ENCODE assay signal across 9 mouse cellular contexts in the genomic region with DNA sequence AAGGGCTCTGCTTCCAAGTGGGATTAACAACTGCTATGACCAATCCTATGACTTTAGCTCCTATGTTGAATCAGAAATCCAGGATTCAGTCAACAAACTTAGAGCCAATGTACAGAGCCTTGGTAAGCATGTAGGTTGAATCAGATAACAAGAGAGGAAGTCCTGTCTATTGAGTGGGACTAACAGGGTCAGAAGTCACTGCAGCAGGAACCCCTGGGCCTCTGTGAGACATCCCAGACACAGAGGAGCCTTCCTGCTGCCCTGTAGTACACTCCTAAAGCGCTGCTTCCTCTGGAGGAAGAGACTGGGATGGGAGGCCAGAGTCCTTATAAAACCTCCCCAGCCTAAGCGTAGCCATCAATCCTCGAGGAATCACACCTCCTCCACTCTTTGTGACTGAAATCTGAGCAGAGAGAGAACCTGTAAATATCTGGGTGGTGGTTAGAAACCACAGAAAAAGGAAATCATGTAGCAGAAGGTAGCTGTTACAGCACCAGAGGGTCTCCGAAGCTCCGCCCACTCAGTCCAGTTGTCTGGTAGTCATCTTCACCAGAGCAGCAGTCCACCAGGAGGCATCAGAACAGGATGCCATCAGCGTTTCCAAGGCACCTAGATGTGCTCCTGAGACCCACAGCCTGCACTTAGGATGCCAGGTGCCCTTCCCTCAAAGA. TPM values are rescaled to one million over a fixed set of nuclear protein-coding genes. Genes with fewer than 3 reads are reported as not detected.
DNase-seq lines count a peak whose midpoint lies in the region; ATAC-seq and TF ChIP-seq lines count a peak whose summit lies in the region.
"Had no signal": no experiment of that assay in that cellular context is flagged by ENCODE, and none has a peak within 500 bp of the region (broad histone marks: within the 10 kb centered on the region; RNA-seq: fewer than 3 reads in every experiment).

No protein-coding gene starts in this region.

- no peaks in the 10 kb centered on the region for H3K36me3 ChIP-seq in heart, embryonic 12.5 days
- no peaks in the 10 kb centered on the region for H3K36me3 ChIP-seq in limb, embryonic 14.5 days (ENCODE audit: control insufficient read depth, insufficient read depth, low read length)
- H3K36me3 ChIP-seq: neural tube, embryonic 12.5 days had no signal

- ATAC-seq in heart, embryonic 12.5 days (ENCODE audit: insufficient number of reproducible peaks, low FRiP score): peak; percentile 56; the same call in 1 of the 2 replicates
- no peak for ATAC-seq in limb, embryonic 14.5 days (ENCODE audit: low FRiP score, low read depth)

- H3K27ac ChIP-seq in heart, embryonic 12.5 days (ENCODE audit: poor library complexity, severe bottlenecking): peak overlapping the region; percentile 64
- peak overlapping the region; percentile 55; the same call in 1 of the 2 replicates for H3K27ac ChIP-seq in limb, embryonic 14.5 days (replicated peaks; ENCODE audit: low read depth, low read length)
- H3K27ac ChIP-seq: neural tube, embryonic 12.5 days had no signal

- H3K4me3 ChIP-seq in heart, embryonic 12.5 days: no peak overlapping the region
- no peak overlapping the region for H3K4me3 ChIP-seq in limb, embryonic 14.5 days (replicated peaks; ENCODE audit: low read length)
- H3K4me3 ChIP-seq: neural tube, embryonic 12.5 days had no signal

- no peak for TF ChIP-seq POLR2A in limb, embryonic 14.5 days (IDR thresholded peaks at IDR 0.05; ENCODE audit: borderline replicate concordance, extremely low read depth, insufficient read depth, insufficient read length)

- no peaks in the 10 kb centered on the region for H3K27me3 ChIP-seq in heart, embryonic 12.5 days (replicated peaks)
- no peaks in the 10 kb centered on the region for H3K27me3 ChIP-seq in limb, embryonic 14.5 days (ENCODE audit: control insufficient read depth, insufficient read depth, low read length)
- H3K27me3 ChIP-seq: neural tube, embryonic 12.5 days had no signal

- H3K9me3 ChIP-seq in heart, embryonic 12.5 days (replicated peaks): no peaks in the 10 kb centered on the region
- no peaks in the 10 kb centered on the region for H3K9me3 ChIP-seq in limb, embryonic 14.5 days (ENCODE audit: control insufficient read depth, low read length)
- H3K9me3 ChIP-seq: neural tube, embryonic 12.5 days had no signal

- H3K9ac ChIP-seq in heart, embryonic 12.5 days: no peak overlapping the region
- no peak overlapping the region; the same call in 1 of the 2 replicates for H3K9ac ChIP-seq in limb, embryonic 14.5 days (ENCODE audit: low read depth, low read length, severe bottlenecking)
- H3K9ac ChIP-seq: neural tube, embryonic 12.5 days had no signal

- no peak overlapping the region for H3K4me2 ChIP-seq in heart, embryonic 12.5 days
- H3K4me2 ChIP-seq in limb, embryonic 14.5 days (replicated peaks; ENCODE audit: low read depth, low read length, severe bottlenecking): no peak overlapping the region
- H3K4me2 ChIP-seq: neural tube, embryonic 12.5 days had no signal

- WGBS in heart, embryonic 12.5 days: 42% methylated on average over 6 of the region's 6 CpGs
- 46% methylated on average over 6 of the region's 6 CpGs for WGBS in limb, embryonic 14.5 days

- DNase-seq in thymus, postnatal 0 days (ENCODE audit: low spot score): peak; percentile 27
- no peak for DNase-seq in thymus, adult 18-20 months
- DNase-seq in limb, embryonic 14.5 days (ENCODE audit: low spot score): no peak
- peak; percentile 59 for DNase-seq in thymus, postnatal 4 days
- DNase-seq in layer of hippocampus, postnatal 14 days (ENCODE audit: low spot score in 2 of 2): no peak
- DNase-seq in urinary bladder, adult 18-20 months (ENCODE audit: low spot score in 2 of 2): no peak
- DNase-seq in urinary bladder, postnatal 36 days (ENCODE audit: low spot score in 2 of 2): no peak

- H3K4me1 ChIP-seq in heart, embryonic 12.5 days (replicated peaks): peaks cover 66% of the 10 kb centered on the region
- peaks cover 49% of the 10 kb centered on the region for H3K4me1 ChIP-seq in limb, embryonic 14.5 days (ENCODE audit: control insufficient read depth, insufficient read depth, low read length)

RNA-seq across cellular contexts. Expression of gene Cyth1, which starts 11.7 kb away (rescaled TPM):
- 44.7 and 46.1 TPM in 2 replicates for polyA plus RNA-seq in thymus, postnatal 0 days (2015; fragmentation: Nextera tagmentation; extraction: Ambion mirVana)
- 20.6 and 21.1 TPM in 2 replicates for polyA plus RNA-seq in heart, embryonic 12.5 days (2016; fragmentation: Nextera tagmentation; extraction: Ambion mirVana)
- polyA plus RNA-seq in limb, embryonic 14.5 days (2012; rRNA removed): 22.3 and 22.4 TPM in 2 replicates
- polyA plus RNA-seq in limb, embryonic 14.5 days (2014; fragmentation: Nextera tagmentation; extraction: Ambion mirVana): 13.1 and 13.5 TPM in 2 replicates
- total RNA-seq in layer of hippocampus, postnatal 14 days (2021): 10 to 100 TPM; 72.0 to 75.0 TPM

RNA-seq across cellular contexts. Expression of gene Usp36, which starts 53.4 kb away (rescaled TPM):
- 13.0 and 15.2 TPM in 2 replicates for polyA plus RNA-seq in thymus, postnatal 0 days (2015; fragmentation: Nextera tagmentation; extraction: Ambion mirVana)
- 14.8 and 16.2 TPM in 2 replicates for polyA plus RNA-seq in heart, embryonic 12.5 days (2016; fragmentation: Nextera tagmentation; extraction: Ambion mirVana)
- polyA plus RNA-seq in limb, embryonic 14.5 days (2012; rRNA removed): 24.3 and 29.7 TPM in 2 replicates
- 17.7 and 19.5 TPM in 2 replicates for polyA plus RNA-seq in limb, embryonic 14.5 days (2014; fragmentation: Nextera tagmentation; extraction: Ambion mirVana)
- total RNA-seq in layer of hippocampus, postnatal 14 days (2021): 10 to 100 TPM; 22.9 to 26.0 TPM

Comparison
In these comparisons a context has a peak if more than half of its experiments do, and no peak if none do; other contexts are left out.
1. DNase-seq: peak in thymus, postnatal 0 days (single experiment) and thymus, postnatal 4 days (single experiment); none in thymus, adult 18-20 months (0 of 2), limb, embryonic 14.5 days (single experiment), layer of hippocampus, postnatal 14 days (0 of 2), urinary bladder, adult 18-20 months (0 of 2) and urinary bladder, postnatal 36 days (0 of 2).